In genomic region chr3:37657009-37657408, GRCm38 (mm10) we compare ENCODE assay signal across 8 mouse cellular contexts. TPM values are rescaled to one million over a fixed set of nuclear protein-coding genes. Genes with fewer than 3 reads are reported as not detected.
DNase-seq lines count a peak whose midpoint lies in the region; ATAC-seq and TF ChIP-seq lines count a peak whose summit lies in the region.

No protein-coding gene starts in this region.

- no peaks in the 10 kb centered on the region for H3K27me3 ChIP-seq in heart, adult 2 months (ENCODE audit: control insufficient read depth, insufficient read depth, low read length)
- 0 out of 2 replicates have a peak, but pooled peaks cover 4% of the 10 kb centered on the region for H3K27me3 ChIP-seq in heart, embryonic 14.5 days (ENCODE audit: control insufficient read depth, insufficient read depth, low read length)
- H3K27me3 ChIP-seq in liver, embryonic 15.5 days: peaks cover 18% of the 10 kb centered on the region

- H3K79me2 ChIP-seq in heart, adult 2 months (replicated peaks; ENCODE audit: control insufficient read depth, insufficient read depth, low read length): no peaks in the 10 kb centered on the region

- WGBS in heart, adult 2 months: 21% methylated on average over 8 of the region's 8 CpGs
- WGBS in heart, embryonic 14.5 days: 8% methylated on average over 8 of the region's 8 CpGs
- 7% methylated on average over 8 of the region's 8 CpGs for WGBS in liver, embryonic 15.5 days (ENCODE audit: insufficient replicate concordance)

- TF ChIP-seq CTCF in heart, adult 2 months (IDR thresholded peaks at IDR 0.05): no peak
- TF ChIP-seq CTCF in brain, embryonic 14.5 days (IDR thresholded peaks at IDR 0.05; ENCODE audit: borderline replicate concordance, extremely low read depth, insufficient read depth, insufficient read length): no peak

- peaks cover 10% of the 10 kb centered on the region for H3K4me1 ChIP-seq in heart, adult 2 months (ENCODE audit: control insufficient read depth, insufficient read depth, low read length)
- H3K4me1 ChIP-seq in heart, embryonic 14.5 days (ENCODE audit: control insufficient read depth in 2 of 2, insufficient read depth in 2 of 2, low read length in 2 of 2): peaks cover 20% of the 10 kb centered on the region in 2 experiments
- peaks cover 57% of the 10 kb centered on the region for H3K4me1 ChIP-seq in liver, embryonic 15.5 days (replicated peaks)

- no peaks in the 10 kb centered on the region for H3K36me3 ChIP-seq in heart, adult 2 months (ENCODE audit: control insufficient read depth, insufficient read depth, low read length)
- no peaks in the 10 kb centered on the region for H3K36me3 ChIP-seq in heart, embryonic 14.5 days (ENCODE audit: control insufficient read depth, insufficient read depth, low read length)
- no peaks in the 10 kb centered on the region for H3K36me3 ChIP-seq in liver, embryonic 15.5 days (replicated peaks)

- peak overlapping the region; percentile 2; the same call in 1 of the 2 replicates for H3K9ac ChIP-seq in heart, adult 2 months (ENCODE audit: low read depth, low read length)
- H3K9ac ChIP-seq in heart, embryonic 14.5 days (ENCODE audit: low read length): no peak overlapping the region
- no peak overlapping the region for H3K9ac ChIP-seq in liver, embryonic 15.5 days

- no peak for TF ChIP-seq EP300 in heart, adult 2 months (IDR thresholded peaks at IDR 0.05; ENCODE audit: insufficient read depth, low read depth, low read length)

- H3K4me2 ChIP-seq in heart, embryonic 14.5 days (ENCODE audit: low read length): peak overlapping the region; percentile 53
- peak overlapping the region; percentile 23; the same call in 1 of the 2 replicates for H3K4me2 ChIP-seq in liver, embryonic 15.5 days

- peak overlapping the region; percentile 12; the same call in 1 of the 2 replicates for H3K4me3 ChIP-seq in heart, adult 2 months
- no peak overlapping the region for H3K4me3 ChIP-seq in heart, embryonic 14.5 days (ENCODE audit: control insufficient read depth in 1 of 2, insufficient read depth in 1 of 2, low read depth in 1 of 2, low read length in 2 of 2)
- no peak overlapping the region for H3K4me3 ChIP-seq in liver, embryonic 15.5 days (replicated peaks)

- no peaks in the 10 kb centered on the region for H3K9me3 ChIP-seq in heart, embryonic 14.5 days (ENCODE audit: control insufficient read depth, low read length)
- H3K9me3 ChIP-seq in liver, embryonic 15.5 days (replicated peaks): no peaks in the 10 kb centered on the region

- peak overlapping the region; percentile 79 for H3K27ac ChIP-seq in heart, adult 2 months
- no peak overlapping the region for H3K27ac ChIP-seq in heart, embryonic 14.5 days (replicated peaks in 1 of 2; ENCODE audit: control insufficient read depth in 1 of 2, insufficient read depth in 1 of 2, low read depth in 2 of 2, low read length in 2 of 2)
- H3K27ac ChIP-seq in liver, embryonic 15.5 days (replicated peaks): no peak overlapping the region

- intact Hi-C loops in heart, adult 2 months (cut with DNase I): loop anchor here (5.0 kb wide), 1 partner anchor 100 kb away; no protein-coding TSS in a partner anchor
- intact Hi-C loops in heart, postnatal 14 days (cut with DNase I): no loop called here

- no peak; the same call in 1 of the 2 replicates for ATAC-seq in heart, embryonic 14.5 days (ENCODE audit: insufficient number of reproducible peaks, insufficient read depth, low FRiP score, low read depth)
- no peak for ATAC-seq in liver, embryonic 15.5 days (ENCODE audit: insufficient read depth)

- peak; percentile 31 to 53 for DNase-seq in heart, adult 2 months
- no peak for DNase-seq in heart, postnatal 14 days
- DNase-seq in brain, embryonic 14.5 days (ENCODE audit: low read depth): peak; percentile 56
- DNase-seq in thymus, postnatal 4 days: no peak
- no peak for DNase-seq in layer of hippocampus, adult 18-20 months (ENCODE audit: low spot score in 2 of 2)
- no peak for DNase-seq in ovary, postnatal 36 days (ENCODE audit: low spot score)

- 0 out of 2 replicates have a peak, but pooled peaks have one; percentile 20 for TF ChIP-seq POLR2A in heart, adult 2 months (IDR thresholded peaks at IDR 0.05; ENCODE audit: insufficient read depth, low read depth, low read length)
- no peak for TF ChIP-seq POLR2A in brain, embryonic 14.5 days (IDR thresholded peaks at IDR 0.05; ENCODE audit: borderline replicate concordance, extremely low read depth, insufficient read depth, insufficient read length, poor library complexity, severe bottlenecking)

RNA-seq across cellular contexts. Expression of gene Spry1, which starts 17.3 kb away (rescaled TPM):
- 10 to 100 TPM; 20.7 to 28.8 TPM for total RNA-seq in heart, adult 2 months (2021)
- 34.6 and 38.1 TPM in 2 replicates for polyA plus RNA-seq in heart, adult 2 months (2012; rRNA removed)
- 10 to 100 TPM; 35.3 to 43.1 TPM for total RNA-seq in heart, postnatal 14 days (2021)
- polyA plus RNA-seq in brain, embryonic 14.5 days (2012; rRNA removed): 17.8 and 20.2 TPM in 2 replicates
- 7.8 and 8.2 TPM in 2 replicates for polyA plus RNA-seq in heart, embryonic 14.5 days (2014; fragmentation: Nextera tagmentation; extraction: Ambion mirVana)
- polyA plus RNA-seq in liver, embryonic 15.5 days (2015; fragmentation: Nextera tagmentation; extraction: Ambion mirVana): 3.0 and 3.9 TPM in 2 replicates
- 10 to 100 TPM in 1 of 2 experiments, 1 to 10 TPM in 1; 9.7 to 10.8 TPM for total RNA-seq in layer of hippocampus, adult 18-20 months (2021)

Comparison
In these comparisons a context has a peak if more than half of its experiments do, and no peak if none do; other contexts are left out.
1. DNase-seq: peak in heart, adult 2 months (2 of 2) and brain, embryonic 14.5 days (single experiment); none in heart, postnatal 14 days (0 of 2), thymus, postnatal 4 days (single experiment), layer of hippocampus, adult 18-20 months (0 of 2) and ovary, postnatal 36 days (single experiment).